Mouse (Mus musculus) lung, embryonic 15.5 days (tissue): ENCODE measurements at regions not wholly inside any gene's neighbourhood (a gene's known extent, or its start where the extent isn't known, plus 50 kb on each side); places are given as distances from the start of the nearest gene placed in this dataset.

Experiments used
- ATAC-seq: fragments of 200-750 bp; cut with Nextera tagmentation; 2 replicates; pipeline ENCODE4 v1.8.0; 2017; ENCODE audit warnings: moderate number of reproducible peaks, borderline replicate concordance; ENCODE audit not compliant: low FRiP score, low TSS enrichment; ENCODE audit errors: extremely low read depth
- H3K27ac ChIP-seq: fragments of 300-500 bp; sonication (generic); 2 replicates; pipeline ENCODE4 v1.5.1; 2015; ENCODE audit warnings: moderate library complexity, mild to moderate bottlenecking, inconsistent platforms
- H3K27me3 ChIP-seq: fragments of 300-500 bp; sonication (generic); 2 replicates; pipeline ENCODE4 v1.6.1; 2015; ENCODE audit warnings: inconsistent platforms
- H3K36me3 ChIP-seq: fragments of 300-500 bp; sonication (generic); 2 replicates; pipeline ENCODE4 v1.6.1; 2015; ENCODE audit warnings: inconsistent platforms
- H3K4me1 ChIP-seq: fragments of 300-500 bp; sonication (generic); 2 replicates; pipeline ENCODE4 v1.6.1; 2015; ENCODE audit warnings: inconsistent platforms
- H3K4me2 ChIP-seq: fragments of 300-500 bp; sonication (generic); 2 replicates; pipeline ENCODE4 v1.6.1; 2015; ENCODE audit warnings: inconsistent platforms, mild to moderate bottlenecking, moderate library complexity
- H3K4me3 ChIP-seq: fragments of 300-500 bp; sonication (generic); 2 replicates; pipeline ENCODE4 v1.5.1; 2015; ENCODE audit warnings: mild to moderate bottlenecking, inconsistent platforms
- H3K9ac ChIP-seq: fragments of 300-500 bp; sonication (generic); 2 replicates; pipeline ENCODE4 v1.6.1; 2015; ENCODE audit warnings: inconsistent platforms
- H3K9me3 ChIP-seq: fragments of 300-500 bp; sonication (generic); 2 replicates; pipeline ENCODE4 v1.6.1; 2016; ENCODE audit warnings: inconsistent platforms
- WGBS: fragments of 180-500 bp; shearing (Covaris S2); methylation state at CpG from one replicate; pipeline ENCODE4 v1.1.7; 2015; 5-methylcytosine and 5-hydroxymethylcytosine counted together

DNA sequence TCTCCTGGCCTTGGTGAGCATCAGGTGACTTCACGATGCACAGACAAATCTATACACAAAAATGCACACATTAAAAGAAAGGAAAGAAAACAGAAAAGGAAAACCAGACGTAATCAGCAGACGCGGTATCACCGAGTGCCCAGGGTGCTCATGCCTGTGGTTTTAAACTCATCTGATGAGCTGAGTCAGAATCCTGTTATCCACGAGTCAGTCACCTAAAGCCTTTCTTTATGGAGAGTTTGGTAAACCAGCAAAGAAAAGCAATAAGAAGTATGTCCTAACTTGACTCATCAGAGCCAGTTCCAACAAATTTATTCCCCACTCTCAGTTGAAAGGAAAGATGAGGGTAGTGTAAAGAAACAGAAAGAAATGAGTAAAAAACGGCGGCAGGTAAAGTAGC lies 391.5 kb downstream of the Cd83 start:
- Histone ChIP-seq H3K4me2 (no peak overlapping the region), H3K36me3 (no peaks in the 10 kb centered on the region), H3K9me3 (no peaks in the 10 kb centered on the region), H3K4me3 (no peak overlapping the region), H3K4me1 (0 out of 2 replicates have a peak, but pooled peaks cover 6% of the 10 kb centered on the region), H3K27me3 (no peaks in the 10 kb centered on the region), H3K27ac (no peak overlapping the region), H3K9ac (no peak overlapping the region)
- ATAC-seq: no peak
- 86% methylated on average over 8 of the region's 8 CpGs for WGBS

- peaks cover 16% of the 10 kb centered on the region for H3K4me1 ChIP-seq
- no peak overlapping the region for H3K9ac ChIP-seq
- H3K4me3 ChIP-seq: no peak overlapping the region
- no peaks in the 10 kb centered on the region for H3K36me3 ChIP-seq
- no peak for ATAC-seq
- H3K4me2 ChIP-seq: no peak overlapping the region
- H3K9me3 ChIP-seq: no peaks in the 10 kb centered on the region
- no peak overlapping the region for H3K27ac ChIP-seq
- 74% methylated on average over 6 of the region's 6 CpGs for WGBS
- H3K27me3 ChIP-seq: no peaks in the 10 kb centered on the region
Measured at GRCm38 (mm10) chr13:44178006-44178405, 393.4 kb downstream of the Cd83 start.

DNA sequence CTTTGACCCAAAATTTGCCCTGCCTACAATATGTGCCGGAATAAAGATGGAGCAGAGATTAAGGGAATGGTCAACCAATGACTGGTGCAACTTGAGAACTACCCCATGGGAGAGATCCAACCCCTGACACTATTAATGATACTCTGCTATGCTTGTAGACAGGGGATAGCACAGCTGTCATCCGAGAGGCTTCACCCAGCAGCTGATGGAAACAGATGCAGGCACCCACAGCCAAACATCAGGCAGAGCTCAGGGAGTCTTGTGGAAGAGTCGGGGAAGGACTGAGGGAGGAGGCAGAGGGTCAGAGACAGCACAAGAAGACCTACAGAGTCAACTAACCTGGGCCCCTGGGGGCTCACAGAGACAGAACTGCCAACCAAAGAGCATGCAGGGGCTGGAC lies 395.8 kb downstream of the Cd83 start:
- no peak overlapping the region for H3K4me2 ChIP-seq
- H3K9me3 ChIP-seq: no peaks in the 10 kb centered on the region
- H3K4me3 ChIP-seq: no peak overlapping the region
- WGBS: 64% methylated on average over 3 of the region's 3 CpGs
- H3K4me1 ChIP-seq: peaks cover 13% of the 10 kb centered on the region
- H3K36me3 ChIP-seq: no peaks in the 10 kb centered on the region
- H3K27me3 ChIP-seq: no peaks in the 10 kb centered on the region
- no peak overlapping the region for H3K27ac ChIP-seq
- no peak overlapping the region for H3K9ac ChIP-seq
- no peak for ATAC-seq

GRCm38 (mm10) chr13:44182544-44183191 lies 398.1 kb downstream of the Cd83 start:
- Histone ChIP-seq H3K9me3 (no peaks in the 10 kb centered on the region), H3K27ac (no peak overlapping the region), H3K4me1 (peaks cover 10% of the 10 kb centered on the region), H3K4me2 (peak overlapping the region; percentile 6; the same call in 1 of the 2 replicates), H3K36me3 (no peaks in the 10 kb centered on the region), H3K4me3 (no peak overlapping the region), H3K9ac (no peak overlapping the region), H3K27me3 (no peaks in the 10 kb centered on the region)
- 27% methylated on average over 15 of the region's 15 CpGs for WGBS
- ATAC-seq: no peak

GRCm38 (mm10) chr13:44195365-44195764 lies 410.8 kb downstream of the Cd83 start:
- Histone ChIP-seq H3K4me3 (no peak overlapping the region), H3K27ac (no peak overlapping the region), H3K4me2 (no peak overlapping the region), H3K27me3 (no peaks in the 10 kb centered on the region), H3K36me3 (no peaks in the 10 kb centered on the region), H3K4me1 (no peaks in the 10 kb centered on the region), H3K9me3 (no peaks in the 10 kb centered on the region), H3K9ac (no peak overlapping the region)
- no peak for ATAC-seq
- 90% methylated on average over 5 of the region's 5 CpGs for WGBS

DNA sequence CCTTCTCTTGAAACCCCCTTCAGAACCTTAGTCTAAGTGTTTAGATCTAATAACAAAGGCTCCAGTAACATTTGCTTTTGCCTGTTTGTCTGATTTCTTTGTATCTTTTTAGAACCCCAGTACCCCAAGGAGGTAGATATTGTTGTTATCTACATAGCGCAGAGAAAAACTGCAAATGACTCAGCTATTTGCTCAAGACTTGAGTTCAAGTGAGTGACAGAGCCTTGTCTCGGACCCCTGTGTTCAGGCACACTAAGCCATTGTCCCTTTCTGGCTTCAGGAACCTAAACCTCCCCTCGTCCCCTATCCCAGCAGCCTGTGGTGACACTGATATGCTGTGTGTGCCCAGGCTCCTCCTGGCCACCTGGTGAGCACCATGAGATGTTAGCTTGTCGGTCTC lies 421.5 kb downstream of the Cd83 start:
- H3K4me2 ChIP-seq: no peak overlapping the region
- no peak for ATAC-seq
- 57% methylated on average over 4 of the region's 4 CpGs for WGBS

DNA sequence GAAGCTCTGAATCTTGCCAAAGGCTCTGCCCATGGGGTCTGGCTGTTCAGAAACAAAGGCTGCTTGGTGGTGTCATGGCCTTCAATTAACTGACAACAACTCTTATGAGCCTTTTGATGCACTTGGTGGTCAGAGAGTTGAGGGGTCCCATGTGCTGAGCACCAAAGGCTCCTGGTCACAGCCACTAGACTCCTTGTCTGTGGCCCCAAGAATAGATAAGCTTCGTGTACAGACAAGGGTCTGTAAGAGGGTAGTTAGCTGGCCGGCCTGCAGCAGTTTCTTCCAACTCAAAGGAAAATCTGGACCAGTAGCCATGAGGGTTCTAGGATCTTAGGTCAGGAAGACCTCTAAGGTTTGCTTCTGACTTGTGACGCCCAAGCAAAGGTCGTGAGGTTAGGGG lies 421.9 kb downstream of the Cd83 start:
- no peak for ATAC-seq
- peaks cover 23% of the 10 kb centered on the region; the same call in 1 of the 2 replicates for H3K4me1 ChIP-seq
- WGBS: 80% methylated on average over 4 of the region's 4 CpGs

More for the DNA sequence above, 421.5 kb downstream of the Cd83 start:
- Histone ChIP-seq H3K27ac (no peak overlapping the region), H3K36me3 (no peaks in the 10 kb centered on the region), H3K4me1 (peaks cover 23% of the 10 kb centered on the region; the same call in 1 of the 2 replicates), H3K27me3 (no peaks in the 10 kb centered on the region), H3K9me3 (no peaks in the 10 kb centered on the region), H3K4me3 (no peak overlapping the region), H3K9ac (no peak overlapping the region)

GRCm38 (mm10) chr13:44207400-44208005 lies 422.9 kb downstream of the Cd83 start:
- 68% methylated on average over 11 of the region's 11 CpGs for WGBS
- H3K27me3 ChIP-seq: no peaks in the 10 kb centered on the region
- H3K4me3 ChIP-seq: no peak overlapping the region
- peaks cover 23% of the 10 kb centered on the region; the same call in 1 of the 2 replicates for H3K4me1 ChIP-seq
- no peak overlapping the region for H3K4me2 ChIP-seq
- H3K27ac ChIP-seq: no peak overlapping the region
- H3K9me3 ChIP-seq: no peaks in the 10 kb centered on the region
- no peak overlapping the region for H3K9ac ChIP-seq
- 0 out of 2 replicates have a peak, but pooled peaks have one; percentile 19 for ATAC-seq
- H3K36me3 ChIP-seq: no peaks in the 10 kb centered on the region

More for the DNA sequence above, 421.9 kb downstream of the Cd83 start:
- Histone ChIP-seq H3K4me2 (no peak overlapping the region), H3K27ac (no peak overlapping the region), H3K36me3 (no peaks in the 10 kb centered on the region), H3K9ac (no peak overlapping the region), H3K4me3 (no peak overlapping the region), H3K9me3 (no peaks in the 10 kb centered on the region), H3K27me3 (no peaks in the 10 kb centered on the region)

DNA sequence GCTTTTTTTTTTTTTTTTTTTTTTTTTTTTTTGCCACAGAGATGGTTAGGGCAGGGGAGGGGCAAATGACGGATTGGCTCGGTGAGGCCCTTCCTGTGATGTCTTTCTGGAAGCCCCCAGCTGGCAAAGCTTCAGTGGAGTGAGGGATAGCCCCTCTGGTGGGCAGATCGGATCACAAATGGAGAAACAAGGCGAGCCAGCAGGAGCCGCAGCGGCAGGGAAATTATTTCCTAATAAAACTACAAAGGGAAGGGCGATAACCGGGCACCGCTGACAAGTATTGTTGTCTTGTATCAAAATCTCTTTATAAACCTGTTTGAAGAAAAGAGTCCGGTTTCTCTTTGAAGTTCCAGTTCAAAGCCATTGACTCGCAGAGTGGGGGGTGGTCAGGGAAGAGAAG lies 424.5 kb downstream of the Cd83 start:
- H3K36me3 ChIP-seq: no peaks in the 10 kb centered on the region
- H3K27me3 ChIP-seq: no peaks in the 10 kb centered on the region
- no peak overlapping the region for H3K9ac ChIP-seq
- no peak for ATAC-seq
- peaks cover 23% of the 10 kb centered on the region; the same call in 1 of the 2 replicates for H3K4me1 ChIP-seq
- WGBS: 4% methylated on average over 11 of the region's 11 CpGs
- no peaks in the 10 kb centered on the region for H3K9me3 ChIP-seq
- peak overlapping the region; percentile 42 for H3K4me2 ChIP-seq
- H3K4me3 ChIP-seq: peak overlapping the region; percentile 4; the same call in 1 of the 2 replicates
- H3K27ac ChIP-seq: no peak overlapping the region

DNA sequence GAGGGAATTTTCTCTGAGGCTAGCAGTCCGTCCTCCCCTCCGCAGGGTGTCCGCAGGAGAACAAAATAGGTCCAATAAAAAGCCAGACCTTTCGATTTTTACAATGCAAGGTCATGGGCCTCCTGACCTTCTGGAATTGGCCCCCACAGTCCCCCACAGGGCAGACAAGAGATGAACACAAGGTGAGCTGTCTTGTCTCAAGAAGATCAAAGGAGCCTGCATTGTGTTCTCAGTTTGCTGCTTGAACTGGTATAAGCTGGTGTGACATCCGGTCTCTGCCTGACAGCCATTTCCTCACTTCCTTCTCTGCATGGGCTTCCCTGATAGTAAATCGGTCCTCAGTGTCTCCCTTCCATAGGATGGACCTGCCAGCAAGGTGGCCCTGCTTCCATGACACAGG lies 425.5 kb downstream of the Cd83 start:
- Histone ChIP-seq H3K27ac (no peak overlapping the region), H3K4me2 (no peak overlapping the region), H3K9ac (no peak overlapping the region), H3K36me3 (no peaks in the 10 kb centered on the region), H3K4me3 (no peak overlapping the region), H3K27me3 (no peaks in the 10 kb centered on the region), H3K9me3 (no peaks in the 10 kb centered on the region), H3K4me1 (peaks cover 23% of the 10 kb centered on the region; the same call in 1 of the 2 replicates)
- WGBS: 63% methylated on average over 6 of the region's 6 CpGs
- ATAC-seq: no peak

DNA sequence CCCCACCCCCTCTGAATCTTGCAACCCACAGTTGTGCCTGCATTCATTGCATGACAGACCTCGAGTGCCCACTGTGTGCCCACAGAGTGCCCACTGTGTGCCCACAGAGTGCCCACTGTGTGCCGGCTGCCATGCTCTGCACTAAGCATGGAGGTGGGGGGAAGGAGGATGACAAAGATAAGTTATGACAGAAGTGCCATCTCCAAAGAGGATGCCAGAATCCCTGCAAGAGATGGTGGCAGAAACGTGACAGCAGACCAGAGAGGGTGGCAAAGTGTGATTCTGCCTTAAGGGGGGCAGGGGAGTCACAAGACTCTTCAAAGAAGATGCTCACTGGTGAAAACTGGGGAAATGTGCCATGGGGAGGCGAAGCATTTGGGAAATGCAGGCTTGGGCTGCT lies 427.8 kb downstream of the Cd83 start:
- no peak overlapping the region for H3K27ac ChIP-seq
- H3K27me3 ChIP-seq: no peaks in the 10 kb centered on the region
- H3K9ac ChIP-seq: no peak overlapping the region
- peaks cover 23% of the 10 kb centered on the region; the same call in 1 of the 2 replicates for H3K4me1 ChIP-seq
- no peak overlapping the region for H3K4me2 ChIP-seq
- no peaks in the 10 kb centered on the region for H3K9me3 ChIP-seq
- WGBS: 70% methylated on average over 4 of the region's 4 CpGs
- no peaks in the 10 kb centered on the region for H3K36me3 ChIP-seq
- ATAC-seq: no peak
- H3K4me3 ChIP-seq: no peak overlapping the region

DNA sequence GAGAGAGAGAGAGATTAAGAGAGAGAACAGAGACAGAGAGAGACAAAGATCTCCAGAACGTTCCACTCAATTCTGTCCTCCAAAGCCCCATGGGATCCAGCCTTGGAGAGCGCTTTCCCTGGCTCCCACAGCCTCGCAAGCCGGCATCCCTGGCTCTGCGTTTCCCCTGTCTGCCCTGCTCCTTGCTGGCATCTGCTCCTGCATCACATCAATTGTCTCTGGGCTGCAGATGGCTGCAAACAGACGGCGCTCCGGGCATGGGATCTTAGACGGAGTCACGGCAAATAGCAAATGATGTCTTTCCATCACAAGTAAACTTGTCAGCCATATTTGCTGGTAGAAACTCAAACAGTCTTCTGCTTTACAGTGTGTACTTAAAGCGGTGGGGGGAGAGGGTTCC lies 428.4 kb downstream of the Cd83 start:
- no peaks in the 10 kb centered on the region for H3K36me3 ChIP-seq
- H3K27me3 ChIP-seq: no peaks in the 10 kb centered on the region
- no peak for ATAC-seq
- no peak overlapping the region for H3K27ac ChIP-seq
- H3K4me1 ChIP-seq: peaks cover 21% of the 10 kb centered on the region; the same call in 1 of the 2 replicates
- H3K9ac ChIP-seq: no peak overlapping the region
- H3K4me3 ChIP-seq: no peak overlapping the region
- WGBS: 36% methylated on average over 11 of the region's 11 CpGs
- no peak overlapping the region for H3K4me2 ChIP-seq
- H3K9me3 ChIP-seq: no peaks in the 10 kb centered on the region
